Mouse (Mus musculus) CD4-positive, CD25-positive, alpha-beta regulatory T cell, adult 4 months (primary cell): ENCODE data around the gene Lenep. TPM values are rescaled to one million over a fixed set of nuclear protein-coding genes. Genes with fewer than 3 reads are reported as not detected.

Experiments
- ATAC-seq: one replicate; pipeline ENCODE4 v1.8.0; 2017
- polyA plus RNA-seq, 2 experiments: library from polyadenylated mRNA; unstranded; fragments of 100-300 nt; shearing (Covaris generic); gene quantifications; one replicate each; pipeline ENCODE4 v1.2.1; 2017

Lenep gene
- polyA plus RNA-seq, 2 experiments from 2014 or later: 5.3 TPM; not detected in 1

- ATAC-seq: no peak
These were observed 28.9 kb downstream of the Lenep start for GRCm38 (mm10) chr3:89373581-89374231.

GRCm38 (mm10) chr3:89367338-89367737 is 35.3 kb downstream of the Lenep start:
- ATAC-seq: no peak

DNA sequence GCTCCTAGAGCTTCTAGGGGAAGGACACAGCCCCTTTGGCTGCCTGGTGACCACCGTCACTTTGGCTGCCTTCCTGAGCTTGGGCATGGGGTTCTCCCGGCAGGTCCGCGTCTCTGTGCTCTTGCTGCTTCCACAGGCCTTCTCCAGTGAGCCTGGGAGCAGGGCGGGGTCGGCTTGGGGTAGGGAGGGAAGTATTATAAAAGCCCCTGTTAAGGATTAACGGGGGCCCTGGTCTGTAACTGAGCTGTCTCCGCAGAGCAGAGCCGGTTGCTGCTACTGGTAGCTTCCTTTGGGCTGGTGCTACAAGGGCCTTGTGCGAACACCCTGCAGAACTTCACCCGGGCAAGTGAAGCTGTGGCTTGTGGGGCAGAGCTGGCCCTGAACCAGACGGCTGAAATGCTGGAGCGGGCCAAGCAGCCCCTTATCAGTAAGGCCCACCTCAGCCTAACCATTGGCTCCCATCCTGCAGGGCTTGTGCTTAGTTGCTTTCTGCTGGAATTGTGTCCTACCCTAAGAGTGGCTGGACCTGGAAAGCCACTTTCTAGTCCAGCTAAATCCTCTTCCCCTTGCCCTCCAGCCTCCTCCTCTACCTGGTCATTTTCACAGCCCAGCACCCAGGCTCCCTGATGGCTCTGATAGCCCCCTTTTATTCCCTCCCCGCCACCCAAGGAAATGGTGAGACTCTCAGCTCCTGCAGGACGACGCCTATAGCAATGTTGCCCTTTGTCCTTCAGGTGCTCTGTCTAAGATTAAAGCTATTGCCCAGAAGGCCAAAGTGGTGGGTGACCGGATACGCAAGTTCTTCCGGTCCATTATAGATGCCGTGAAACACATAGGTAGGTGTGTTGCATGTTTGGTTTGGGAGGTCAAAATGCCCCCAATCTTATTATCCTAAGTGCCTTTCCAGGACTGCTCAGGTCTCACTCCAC is 36.8 kb downstream of the Lenep start:
- no peak for ATAC-seq

DNA sequence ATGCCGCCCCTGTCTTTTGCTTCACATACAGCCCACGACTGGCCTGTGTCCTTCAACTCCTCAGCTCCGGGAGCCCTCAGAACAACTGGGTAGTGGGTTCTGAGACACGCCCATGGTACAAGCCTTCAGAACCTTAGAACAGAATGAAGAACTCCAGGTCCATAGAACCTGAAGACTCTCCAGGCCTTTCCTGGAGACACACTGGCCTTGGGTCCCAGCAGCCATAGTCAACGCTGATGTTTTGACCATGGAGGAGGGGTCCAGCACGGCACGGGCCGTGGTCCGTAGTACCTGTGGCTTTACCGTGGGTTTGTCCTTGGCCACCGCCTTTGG is 37.5 kb downstream of the Lenep start, which contains the start of gene Dcst1:
Gene Dcst1 (minus strand): TSS at position 101 of the 333 bp plus-strand sequence.
- ATAC-seq: no peak

DNA sequence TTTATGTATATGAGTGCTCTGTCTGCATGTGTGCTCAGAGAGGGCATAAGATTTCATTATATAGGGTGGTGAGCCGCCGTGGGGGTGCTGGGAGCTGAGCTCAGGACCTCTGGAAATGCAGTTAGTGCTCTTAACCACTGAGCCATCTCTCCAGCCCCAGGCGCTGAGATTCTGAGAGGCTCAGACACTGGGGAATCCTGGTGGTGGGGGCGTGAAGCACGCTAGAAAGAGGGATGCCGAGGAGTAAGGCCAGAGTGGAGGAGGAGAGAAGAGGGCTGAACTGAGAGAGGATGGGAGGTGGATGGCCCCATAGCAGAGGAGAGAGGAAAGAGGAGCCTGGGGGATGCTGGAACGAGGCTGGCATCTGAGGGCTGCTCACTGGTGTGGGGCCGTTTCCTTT is 38.0 kb downstream of the Lenep start:
- no peak for ATAC-seq

DNA sequence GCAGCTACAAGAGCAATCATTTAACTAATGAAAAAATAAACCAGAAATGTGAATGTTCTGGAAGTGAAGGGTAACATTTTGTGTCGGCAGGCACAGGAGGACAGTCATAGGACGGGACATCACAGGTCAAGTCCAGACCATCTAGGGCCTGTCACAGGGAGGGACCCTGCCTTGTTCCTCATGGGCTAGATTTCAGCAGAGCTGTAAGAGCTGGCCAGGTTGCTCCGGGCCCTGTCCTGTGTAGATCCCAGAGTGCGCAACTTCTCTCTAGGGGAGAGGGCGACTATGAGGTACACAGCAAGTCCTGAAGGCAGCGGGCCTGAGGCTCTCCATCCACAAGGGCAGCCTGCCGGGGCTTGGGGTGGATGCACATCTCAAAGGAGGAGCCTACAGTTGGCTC is 40.9 kb downstream of the Lenep start, which contains the start of gene Dcst2:
Gene Dcst2 (plus strand): TSS at position 301 of the 400 bp plus-strand sequence.
- ATAC-seq: no peak

- ATAC-seq: no peak
These were observed 42.4 kb downstream of the Lenep start for GRCm38 (mm10) chr3:89360237-89360636.

- ATAC-seq: no peak
These were observed 43.0 kb downstream of the Lenep start for GRCm38 (mm10) chr3:89359630-89360029.

DNA sequence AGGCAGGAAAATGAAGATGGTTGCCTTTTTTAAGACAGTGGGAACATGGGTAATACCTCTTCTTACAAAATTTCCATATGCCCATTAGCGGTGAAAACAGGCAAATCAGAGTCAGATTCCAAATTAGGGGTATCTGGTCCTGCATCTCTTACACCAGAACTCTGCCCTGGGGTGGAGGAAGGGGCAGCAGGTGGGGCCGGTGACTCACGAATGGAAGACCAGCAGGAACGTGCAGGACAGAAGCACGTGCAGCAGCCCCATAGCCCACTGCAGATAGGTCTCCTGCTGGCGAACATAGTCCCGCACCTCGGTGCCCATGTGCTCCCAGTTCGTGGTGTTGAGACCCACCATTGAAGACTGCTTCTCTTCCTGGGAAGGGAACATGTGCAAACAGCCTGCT is 46.6 kb downstream of the Lenep start:
- ATAC-seq: no peak

GRCm38 (mm10) chr3:89355512-89355902 is 47.1 kb downstream of the Lenep start:
- ATAC-seq: no peak

DNA sequence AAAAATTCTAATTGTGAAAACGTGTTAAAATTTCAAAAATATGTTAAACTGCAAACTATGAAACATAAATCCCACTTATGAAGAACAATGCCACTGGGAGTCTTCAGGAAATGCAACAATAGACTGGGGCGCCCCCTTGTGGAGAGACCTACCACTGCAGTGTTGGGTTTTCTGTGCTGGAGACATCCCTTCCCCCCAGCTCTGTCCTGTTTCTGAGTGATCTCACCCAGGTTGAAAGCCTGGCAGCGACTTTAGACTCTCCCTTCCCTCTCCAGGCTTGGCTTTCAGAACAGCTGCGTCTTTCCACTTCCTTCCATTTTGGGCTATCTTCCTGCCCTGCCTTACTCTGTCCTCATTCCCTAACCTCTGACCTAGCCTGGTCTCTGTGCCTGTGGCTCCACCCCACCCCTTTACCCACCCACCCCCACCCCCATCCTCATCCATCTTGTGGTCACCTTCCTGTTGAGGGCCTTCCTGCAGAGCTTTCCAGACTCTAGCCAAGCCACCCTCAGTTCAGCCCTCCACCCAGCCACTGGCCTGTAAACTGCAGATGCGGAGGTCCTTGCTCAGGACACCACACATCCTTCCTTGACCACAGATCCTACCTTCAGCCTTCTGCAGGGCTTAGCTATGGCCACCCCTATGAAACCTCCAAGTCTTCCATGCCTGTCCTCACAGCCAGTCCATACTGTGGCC is 47.6 kb downstream of the Lenep start:
- ATAC-seq: peak; percentile 42

GRCm38 (mm10) chr3:89351271-89351670 is 51.3 kb downstream of the Lenep start:
- ATAC-seq: no peak

Other genes starting within 250 kb of the Lenep start
- gene Hcn3, start 242.6 kb downstream of the Lenep start, polyA plus RNA-seq: 1 to 10 TPM; 1.3 to 2.4 TPM
- gene Clk2, start 238.0 kb downstream of the Lenep start, polyA plus RNA-seq: 10 to 100 TPM; 15.7 to 23.0 TPM
- gene Scamp3, start 225.3 kb downstream of the Lenep start, polyA plus RNA-seq: 100 to 1,000 TPM; 177 to 239 TPM
- gene Fam189b, start 219.7 kb downstream of the Lenep start, polyA plus RNA-seq: 100 to 1,000 TPM; 209 to 296 TPM
- gene Gba, start 199.9 kb downstream of the Lenep start, polyA plus RNA-seq: 100 to 1,000 TPM in 1 of 2 experiments, 10 to 100 TPM in 1; 81.2 to 128 TPM
- gene Thbs3, start 187.6 kb downstream of the Lenep start, polyA plus RNA-seq: 1 to 10 TPM; 3.4 to 3.6 TPM
- 100 to 1,000 TPM in 1 of 2 experiments, 10 to 100 TPM in 1; 78.8 to 144 TPM for gene Mtx1, start 175.7 kb downstream of the Lenep start, polyA plus RNA-seq
- gene Muc1, start 173.7 kb downstream of the Lenep start, polyA plus RNA-seq: 1 to 10 TPM; 1.1 to 2.0 TPM
- 100 to 1,000 TPM; 258 to 319 TPM for gene Krtcap2, start 156.8 kb downstream of the Lenep start, polyA plus RNA-seq
- gene Trim46, start 156.5 kb downstream of the Lenep start, polyA plus RNA-seq: 1 to 10 TPM; 4.0 to 7.0 TPM
- 100 to 1,000 TPM; 116 to 155 TPM for gene Dpm3, start 143.4 kb downstream of the Lenep start, polyA plus RNA-seq
- 100 to 1,000 TPM; 248 to 324 TPM for gene Slc50a1, start 132.2 kb downstream of the Lenep start, polyA plus RNA-seq
- not detected for gene Efna1, start 121.7 kb downstream of the Lenep start, polyA plus RNA-seq
- gene Efna3, start 79.8 kb downstream of the Lenep start, polyA plus RNA-seq: not detected
- not detected for gene Efna4, start 64.8 kb downstream of the Lenep start, polyA plus RNA-seq
- gene Adam15, start 52.8 kb downstream of the Lenep start, polyA plus RNA-seq: 10 to 100 TPM in 1 of 2 experiments, 1 to 10 TPM in 1; 8.5 to 13.3 TPM
- gene Dcst2, start 40.8 kb downstream of the Lenep start, polyA plus RNA-seq: under 1 TPM in 1 of 2 experiments, not detected in 1; 0.42 TPM
- 1 to 10 TPM in 1 of 2 experiments, under 1 TPM in 1; 0.59 to 1.1 TPM for gene Dcst1, start 37.5 kb downstream of the Lenep start, polyA plus RNA-seq
- gene Zbtb7b, start 8.0 kb downstream of the Lenep start, polyA plus RNA-seq: 10 to 100 TPM; 11.7 to 13.2 TPM
- gene Flad1, start 9.1 kb upstream of the Lenep start, polyA plus RNA-seq: 10 to 100 TPM; 52.2 to 71.7 TPM
- 10 to 100 TPM; 21.6 to 40.2 TPM for gene Cks1b, start 15.6 kb upstream of the Lenep start, polyA plus RNA-seq
- 10 to 100 TPM; 33.2 to 35.2 TPM for gene Shc1, start 15.7 kb upstream of the Lenep start, polyA plus RNA-seq
- gene Pygo2, start 27.4 kb upstream of the Lenep start, polyA plus RNA-seq: 1 to 10 TPM; 6.0 to 7.9 TPM
- 10 to 100 TPM; 41.4 to 52.4 TPM for gene Pbxip1, start 33.9 kb upstream of the Lenep start, polyA plus RNA-seq
- gene Pmvk, start 51.7 kb upstream of the Lenep start, polyA plus RNA-seq: 10 to 100 TPM; 29.8 to 46.0 TPM
- gene Kcnn3, start 117.4 kb upstream of the Lenep start, polyA plus RNA-seq: not detected